Mouse (Mus musculus) midbrain, embryonic 11.5 days (tissue): ENCODE results near the gene Mapt. TPM values are rescaled to one million over a fixed set of nuclear protein-coding genes. Genes with fewer than 3 reads are reported as not detected.
"Not testable (repeated sequence)": the region's sequence is repeated elsewhere in the genome, so short reads cannot be mapped to it uniquely, and the experiment has no call there.

ENCODE experiments used
- ATAC-seq: fragments of 200-750 bp; cut with Nextera tagmentation; 2 replicates; pipeline ENCODE4 v1.8.0; 2017; ENCODE audit warnings: moderate TSS enrichment, moderate library complexity; ENCODE audit not compliant: low FRiP score
- DNase-seq: peaks from one replicate; pipeline ENCODE4 v3.0.0; 2015; ENCODE audit warnings: low spot score; ENCODE audit errors: missing footprints
- H3K27ac ChIP-seq: fragments of 300-500 bp; sonication (generic); 2 replicates; pipeline ENCODE4 v1.5.1; 2014; ENCODE audit warnings: low read depth, low read length
- H3K27me3 ChIP-seq: fragments of 300-500 bp; sonication (generic); 2 replicates; pipeline ENCODE4 v1.6.1; 2014; ENCODE audit warnings: mild to moderate bottlenecking, low read length, moderate library complexity, mixed read lengths; ENCODE audit not compliant: control insufficient read depth, insufficient read depth
- H3K36me3 ChIP-seq: fragments of 300-500 bp; sonication (generic); 2 replicates; pipeline ENCODE4 v1.6.1; 2014; ENCODE audit warnings: mild to moderate bottlenecking, low read length, moderate library complexity, mixed read lengths; ENCODE audit not compliant: control insufficient read depth, insufficient read depth
- H3K4me1 ChIP-seq: fragments of 300-500 bp; sonication (generic); 2 replicates; pipeline ENCODE4 v1.6.1; 2014; ENCODE audit warnings: low read length; ENCODE audit not compliant: control insufficient read depth, insufficient read depth
- H3K4me2 ChIP-seq: fragments of 300-500 bp; sonication (generic); 2 replicates; pipeline ENCODE4 v1.6.1; 2014; ENCODE audit warnings: mild to moderate bottlenecking, moderate library complexity
- H3K4me3 ChIP-seq: fragments of 300-500 bp; sonication (generic); 2 replicates; pipeline ENCODE4 v1.5.1; 2014; ENCODE audit warnings: low read depth, low read length
- H3K9ac ChIP-seq: fragments of 300-500 bp; sonication (generic); 2 replicates; pipeline ENCODE4 v1.6.1; 2014; ENCODE audit warnings: low read length
- H3K9me3 ChIP-seq: fragments of 300-500 bp; sonication (generic); 2 replicates; pipeline ENCODE4 v1.6.1; 2016; ENCODE audit warnings: low read length; ENCODE audit not compliant: control insufficient read depth
- WGBS: fragments of 180-500 bp; shearing (Covaris S2); extraction: QIAGEN DNeasy Blood & Tissue Kit; methylation state at CpG from one replicate; pipeline ENCODE4 v1.1.7; 2014; 5-methylcytosine and 5-hydroxymethylcytosine counted together
- polyA plus RNA-seq: library from polyadenylated mRNA; unstranded; fragments of >200 nt; fragmentation: Nextera tagmentation; extraction: Ambion mirVana; gene quantifications from 2 replicates; pipeline ENCODE4 v1.2.1, GENCODE M21; 2014

Gene Mapt
- polyA plus RNA-seq, 1 experiment from 2014 or later = 71.6 TPM

DNA sequence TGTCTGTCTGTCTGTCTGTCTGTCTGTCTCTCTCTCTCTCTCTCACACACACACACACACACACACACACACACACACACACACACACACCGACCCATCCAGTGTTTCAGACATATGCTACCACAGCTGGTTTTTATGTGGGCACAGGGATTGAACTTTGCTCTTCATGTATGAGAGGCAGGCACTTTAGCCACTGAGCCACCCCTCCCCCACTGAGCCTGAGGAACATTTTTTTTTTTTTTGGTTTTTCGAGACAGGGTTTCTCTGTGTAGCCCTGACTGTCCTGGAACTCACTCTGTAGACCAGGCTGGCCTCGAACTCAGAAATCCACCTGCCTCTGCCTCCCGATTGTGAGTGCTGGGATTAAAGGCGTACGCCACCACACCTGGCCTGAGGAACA lies 14.3 kb downstream of the Mapt start:
- H3K9ac ChIP-seq, H3K27ac ChIP-seq, H3K36me3 ChIP-seq, DNase-seq, ATAC-seq, H3K4me1 ChIP-seq, H3K27me3 ChIP-seq, H3K9me3 ChIP-seq, H3K4me3 ChIP-seq, H3K4me2 ChIP-seq: not testable (repeated sequence)
- 84% methylated on average over 6 of the region's 6 CpGs for WGBS

DNA sequence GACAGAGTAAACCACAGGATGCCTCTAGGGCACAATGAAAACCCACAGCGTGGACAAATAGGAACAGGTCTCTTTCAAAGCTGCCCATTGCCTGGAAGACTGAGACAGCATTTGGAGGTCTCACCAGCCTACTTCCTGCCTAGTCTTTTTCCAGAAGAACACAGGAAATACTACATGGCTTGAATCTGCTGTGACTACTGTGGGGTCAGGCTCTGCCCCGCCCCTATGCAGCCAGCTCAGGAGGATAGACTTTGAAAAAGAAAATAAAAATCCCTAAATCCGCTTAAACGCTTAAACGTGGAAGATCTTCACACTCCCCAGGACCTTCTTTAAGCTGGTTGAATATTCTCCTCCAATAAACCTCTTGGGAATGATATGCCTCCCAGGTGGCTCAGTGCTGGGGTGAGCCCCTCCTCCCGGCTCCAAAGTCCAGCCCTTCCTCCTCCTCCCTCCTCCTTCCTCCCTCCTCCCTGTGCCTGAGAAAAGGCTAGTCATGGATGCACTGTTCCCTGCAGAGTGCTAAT lies 15.0 kb downstream of the Mapt start:
- 10% methylated on average over 6 of the region's 6 CpGs for WGBS
- Histone ChIP-seq H3K4me3 (no peak overlapping the region), H3K9me3 (no peaks in the 10 kb centered on the region), H3K27me3 (no peaks in the 10 kb centered on the region), H3K36me3 (no peaks in the 10 kb centered on the region), H3K27ac (no peak overlapping the region), H3K4me2 (no peak overlapping the region), H3K9ac (no peak overlapping the region), H3K4me1 (peaks cover 4% of the 10 kb centered on the region)
- DNase-seq = peak; percentile 86
- ATAC-seq = peak; percentile 50; the same call in 1 of the 2 replicates

DNA sequence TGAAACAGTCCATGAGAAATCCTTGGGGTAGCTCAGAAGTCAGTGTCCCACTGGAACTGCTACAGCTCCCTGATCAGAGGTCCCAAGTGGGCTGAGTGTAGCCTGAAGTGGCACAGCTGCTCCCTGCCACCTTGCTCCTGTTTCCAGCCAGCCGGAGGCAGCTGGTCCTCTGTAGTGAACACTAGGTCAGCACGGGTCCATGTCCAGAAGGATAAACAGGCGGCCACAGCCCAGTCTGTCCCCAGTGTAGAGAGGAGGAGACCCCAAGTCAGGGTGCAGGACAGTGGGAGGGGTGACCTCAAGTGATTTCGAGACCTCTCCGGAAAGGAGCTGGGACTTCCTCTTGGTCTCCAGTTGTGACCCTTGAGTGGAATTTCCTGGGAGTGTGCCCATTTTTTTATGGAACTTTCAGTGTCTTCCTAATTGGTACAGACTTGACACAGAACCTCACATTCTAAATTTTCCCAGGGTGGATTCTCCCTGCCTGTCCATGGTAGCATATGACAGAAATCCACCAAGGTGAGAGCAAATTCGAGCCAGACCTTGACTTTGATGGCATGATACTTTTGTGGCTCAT lies 16.0 kb downstream of the Mapt start:
- Histone ChIP-seq H3K27me3 (no peaks in the 10 kb centered on the region), H3K9ac (no peak overlapping the region), H3K27ac (no peak overlapping the region), H3K36me3 (no peaks in the 10 kb centered on the region), H3K4me3 (no peak overlapping the region), H3K9me3 (no peaks in the 10 kb centered on the region), H3K4me1 (peaks cover 4% of the 10 kb centered on the region), H3K4me2 (no peak overlapping the region)
- 74% methylated on average over 6 of the region's 6 CpGs for WGBS
- ATAC-seq = no peak
- DNase-seq = no peak

- H3K27me3 ChIP-seq = no peaks in the 10 kb centered on the region
- H3K27ac ChIP-seq = no peak overlapping the region
- no peak overlapping the region for H3K9ac ChIP-seq
- 85% methylated on average over 8 of the region's 8 CpGs for whole genome bisulfite sequencing
- no peak overlapping the region for H3K4me2 ChIP-seq
- ATAC-seq (no peak), DNase-seq (no peak)
- no peaks in the 10 kb centered on the region for H3K9me3 ChIP-seq
- no peak overlapping the region for H3K4me3 ChIP-seq
- H3K4me1 ChIP-seq = peaks cover 4% of the 10 kb centered on the region
- H3K36me3 ChIP-seq = no peaks in the 10 kb centered on the region
These were observed 18.2 kb downstream of the Mapt start for GRCm38 (mm10) chr11:104249420-104249819.

DNA sequence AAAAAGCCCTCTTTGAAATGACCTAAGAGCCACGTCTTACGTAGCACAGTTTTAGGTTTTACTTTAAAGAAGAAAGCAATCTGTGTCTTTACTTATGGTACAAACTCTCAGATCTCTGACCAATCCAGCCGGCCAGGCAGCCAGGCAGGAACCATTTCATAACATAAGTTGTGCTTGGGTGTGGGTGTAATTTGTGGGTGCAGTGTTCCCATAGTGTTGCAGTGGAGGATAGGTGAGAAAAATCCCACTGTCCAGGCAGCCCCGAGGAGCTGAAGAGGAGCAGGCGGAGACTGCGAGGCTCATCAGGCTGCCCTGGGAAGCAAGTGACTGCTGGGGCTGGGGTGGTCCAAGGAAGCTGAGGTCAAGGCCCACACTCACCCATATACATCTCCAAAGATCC lies 19.9 kb downstream of the Mapt start:
- ATAC-seq (no peak), DNase-seq (no peak)
- Histone ChIP-seq H3K9me3 (no peaks in the 10 kb centered on the region), H3K9ac (no peak overlapping the region), H3K27ac (no peak overlapping the region), H3K4me3 (no peak overlapping the region), H3K27me3 (no peaks in the 10 kb centered on the region), H3K4me1 (peaks cover 4% of the 10 kb centered on the region), H3K4me2 (no peak overlapping the region), H3K36me3 (no peaks in the 10 kb centered on the region)
- 79% methylated on average over 6 of the region's 6 CpGs for WGBS

- 80% methylated on average over 3 of the region's 3 CpGs for WGBS
- H3K27ac ChIP-seq = no peak overlapping the region
- ATAC-seq = no peak
- H3K4me3 ChIP-seq = no peak overlapping the region
- no peak for DNase-seq
- no peak overlapping the region for H3K9ac ChIP-seq
- H3K9me3 ChIP-seq = no peaks in the 10 kb centered on the region
- H3K36me3 ChIP-seq = no peaks in the 10 kb centered on the region
- no peaks in the 10 kb centered on the region; the same call in 1 of the 2 replicates for H3K4me1 ChIP-seq
- no peak overlapping the region for H3K4me2 ChIP-seq
- H3K27me3 ChIP-seq = no peaks in the 10 kb centered on the region
These were observed 20.9 kb downstream of the Mapt start for GRCm38 (mm10) chr11:104252094-104252493.

DNA sequence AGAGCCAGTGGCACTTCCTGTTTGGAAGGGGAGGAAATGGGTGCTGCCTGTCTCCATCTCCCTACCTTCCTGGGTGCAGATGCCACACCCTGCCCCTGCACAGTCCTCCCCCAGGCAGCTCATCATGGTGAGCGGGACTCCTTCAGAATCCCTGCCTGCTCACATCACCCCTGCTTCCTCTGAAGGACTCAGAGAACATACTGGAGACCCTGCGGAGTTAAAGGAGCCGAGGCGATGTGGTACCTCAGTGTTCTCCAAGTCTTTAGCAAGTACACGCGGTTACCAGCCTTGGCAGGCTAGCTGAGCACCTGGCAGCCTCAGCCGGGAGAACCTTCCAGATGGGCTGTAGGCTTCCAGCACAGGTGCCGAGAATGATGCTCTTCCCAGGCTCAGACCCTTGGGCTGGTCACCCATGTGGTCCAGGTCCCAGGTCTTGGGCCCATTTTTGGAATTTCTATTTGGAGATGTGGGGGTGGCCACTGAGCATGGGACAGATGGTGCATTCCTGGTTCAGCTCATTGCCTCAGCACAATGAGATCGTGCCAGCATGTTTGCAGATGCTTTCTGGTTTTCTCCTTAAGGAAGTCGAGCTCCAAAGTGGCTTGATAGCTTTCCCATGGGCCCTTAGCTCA lies 23.3 kb downstream of the Mapt start:
- Histone ChIP-seq H3K9me3 (no peaks in the 10 kb centered on the region), H3K27ac (no peak overlapping the region), H3K27me3 (no peaks in the 10 kb centered on the region), H3K36me3 (no peaks in the 10 kb centered on the region), H3K4me2 (no peak overlapping the region), H3K4me3 (no peak overlapping the region), H3K4me1 (peaks cover 2% of the 10 kb centered on the region; the same call in 1 of the 2 replicates), H3K9ac (no peak overlapping the region)
- ATAC-seq (no peak), DNase-seq (no peak)
- WGBS = 87% methylated on average over 10 of the region's 10 CpGs

DNA sequence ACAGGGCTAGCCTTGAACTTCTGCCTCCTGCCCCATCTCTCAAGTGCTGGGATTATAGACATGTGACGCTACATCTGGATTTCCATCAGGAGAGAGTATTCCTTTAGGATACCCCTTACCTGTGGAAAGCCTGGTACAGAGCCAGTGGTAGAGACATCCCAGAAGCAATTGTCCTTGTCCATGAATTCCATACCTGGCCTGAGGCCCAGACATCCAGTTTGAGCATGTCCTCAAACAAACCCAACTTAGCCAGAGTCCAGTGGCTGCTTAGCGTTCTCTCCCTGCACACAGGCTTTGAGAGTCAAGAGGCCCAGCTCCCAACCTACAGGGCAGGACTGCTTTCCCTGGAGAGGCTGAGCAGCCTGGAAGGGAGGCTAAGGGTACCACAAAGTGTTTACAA lies 25.0 kb downstream of the Mapt start:
- Histone ChIP-seq H3K27ac (no peak overlapping the region), H3K4me3 (no peak overlapping the region), H3K36me3 (no peaks in the 10 kb centered on the region), H3K9me3 (no peaks in the 10 kb centered on the region), H3K4me1 (peaks cover 2% of the 10 kb centered on the region; the same call in 1 of the 2 replicates), H3K27me3 (no peaks in the 10 kb centered on the region), H3K4me2 (no peak overlapping the region), H3K9ac (no peak overlapping the region)
- DNase-seq = no peak
- no peak for ATAC-seq
- WGBS = 89% methylated on average over 2 of the region's 2 CpGs

- 69% methylated on average over 4 of the region's 4 CpGs for WGBS
- peaks cover 2% of the 10 kb centered on the region; the same call in 1 of the 2 replicates for H3K4me1 ChIP-seq
- H3K36me3 ChIP-seq = no peaks in the 10 kb centered on the region
- no peak overlapping the region for H3K27ac ChIP-seq
- H3K4me3 ChIP-seq = no peak overlapping the region
- no peaks in the 10 kb centered on the region for H3K9me3 ChIP-seq
- H3K27me3 ChIP-seq = no peaks in the 10 kb centered on the region
- ATAC-seq = no peak
- DNase-seq = no peak
- no peak overlapping the region for H3K4me2 ChIP-seq
- H3K9ac ChIP-seq = no peak overlapping the region
These were observed 27.8 kb downstream of the Mapt start for GRCm38 (mm10) chr11:104258991-104259390.
